Mouse (Mus musculus) naive thymus-derived CD4-positive, alpha-beta T cell, adult 2 months (primary cell): ENCODE data around the gene Sun5.

Experiments used
- DNase-seq: peaks from one replicate; pipeline ENCODE4 v3.0.0-alpha.2; 2011; ENCODE audit warnings: low read depth

Gene Sun5

DNA sequence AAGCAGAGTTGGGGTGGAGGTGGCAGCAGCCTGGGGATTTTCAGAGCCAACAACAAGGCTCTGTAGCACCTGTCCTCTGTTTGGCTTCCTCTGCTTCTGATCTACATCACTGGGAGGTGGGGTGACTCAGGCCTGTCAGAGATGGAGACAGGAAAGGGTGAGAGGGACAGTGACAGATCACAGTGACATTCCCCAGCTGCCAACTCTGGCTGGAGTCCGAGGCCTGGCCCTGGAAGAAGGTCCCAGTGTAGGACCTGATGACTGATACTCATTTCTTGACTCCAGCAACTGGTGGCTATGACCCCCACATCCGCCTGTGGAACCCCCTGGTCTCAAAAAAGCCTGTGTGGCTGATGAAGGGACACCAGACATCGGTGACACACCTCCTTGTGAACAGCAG, 61.0 kb downstream of the Sun5 start:
- no peak for DNase-seq

DNA sequence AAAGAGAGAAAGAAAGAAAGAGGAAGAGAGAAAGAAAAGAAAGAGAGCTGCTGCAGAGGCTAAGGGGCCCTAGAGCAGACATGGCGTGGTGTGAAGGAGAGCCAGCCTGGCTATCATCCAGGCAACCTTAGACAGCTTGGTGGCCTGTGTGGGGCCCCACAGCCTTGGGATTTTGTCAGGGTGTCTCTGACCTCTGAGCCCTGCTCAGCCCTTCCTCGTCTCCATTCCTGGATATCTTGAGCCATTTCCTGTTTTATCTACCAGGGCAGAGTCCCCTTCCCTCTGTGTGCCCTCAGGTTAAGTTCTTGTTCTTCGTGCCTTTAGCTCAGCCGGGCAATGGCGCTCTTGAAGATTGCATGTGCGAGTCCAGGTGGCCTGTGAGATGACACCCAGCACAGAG, 62.0 kb downstream of the Sun5 start:
- no peak for DNase-seq

DNA sequence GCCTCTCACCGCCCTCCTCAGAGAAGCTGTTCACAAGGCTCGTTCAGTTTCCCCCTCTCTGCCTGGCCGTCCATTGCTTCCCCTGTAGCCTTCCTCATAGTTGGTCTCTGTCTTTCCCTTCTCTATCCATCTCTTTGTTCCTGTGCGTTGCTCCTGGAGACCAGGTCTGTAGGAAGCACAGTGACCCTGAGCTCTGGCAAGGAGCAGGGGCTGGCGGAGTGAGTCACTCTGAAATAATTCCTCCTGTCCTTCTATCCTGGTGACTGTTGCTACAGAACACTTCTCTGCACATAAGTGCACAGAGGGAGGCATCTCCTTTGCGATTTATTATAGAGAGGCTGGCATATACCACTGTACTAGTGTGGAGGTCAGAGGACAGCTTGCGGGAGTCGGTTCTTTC, 62.7 kb downstream of the Sun5 start:
- DNase-seq, result no peak

DNA sequence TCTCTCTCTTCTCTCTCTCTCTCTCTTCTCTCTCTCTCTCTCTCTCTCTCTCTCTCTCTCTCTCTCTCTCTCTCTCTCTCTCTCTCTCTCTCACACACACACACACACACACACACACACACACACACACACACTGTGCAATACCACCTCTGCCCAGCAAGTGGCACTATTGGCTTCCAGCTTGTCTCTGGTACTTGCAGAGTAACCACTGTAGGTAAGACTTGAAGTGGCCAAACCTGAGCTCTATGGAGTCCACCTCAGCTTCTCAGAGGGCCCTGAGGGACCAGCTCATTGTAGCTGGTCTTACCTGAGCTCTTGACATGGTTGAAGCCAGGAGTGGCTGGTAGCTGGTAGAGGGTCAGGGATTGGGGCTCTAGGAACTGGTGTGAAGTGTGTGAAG, 63.4 kb downstream of the Sun5 start:
- DNase-seq, result peak; percentile 53
